Mouse (Mus musculus): ENCODE data around the gene Kcnh3.
"Not testable (repeated sequence)": the region's sequence is repeated elsewhere in the genome, so short reads cannot be mapped to it uniquely, and the experiment has no call there.

Gene Kcnh3

GRCm38 (mm10) chr15:99240129-99240528 lies 15.5 kb downstream of the Kcnh3 start:
- peak; percentile 54 for DNase-seq (ENCODE audit: low read depth)

- DNase-seq (ENCODE audit: low read depth): no peak
These were observed 16.6 kb downstream of the Kcnh3 start for GRCm38 (mm10) chr15:99241249-99241648.

- DNase-seq (ENCODE audit: low read depth): no peak
These were observed 17.4 kb downstream of the Kcnh3 start for GRCm38 (mm10) chr15:99242045-99242444.

- not testable (repeated sequence) for DNase-seq (ENCODE audit: low read depth)
These were observed 22.1 kb downstream of the Kcnh3 start for GRCm38 (mm10) chr15:99246736-99247135.

- no peak for DNase-seq (ENCODE audit: low read depth)
These were observed 24.3 kb downstream of the Kcnh3 start for GRCm38 (mm10) chr15:99248972-99249371.

GRCm38 (mm10) chr15:99249938-99250337 lies 25.3 kb downstream of the Kcnh3 start:
- DNase-seq (ENCODE audit: low read depth): no peak

- DNase-seq (ENCODE audit: low read depth): peak; percentile 48
These were observed 26.4 kb downstream of the Kcnh3 start for GRCm38 (mm10) chr15:99251111-99251510.

GRCm38 (mm10) chr15:99251626-99252380 lies 27.1 kb downstream of the Kcnh3 start, which contains the start of gene Mcrs1:
Gene Mcrs1, minus strand, starts transcription at chr15:99251961.
- DNase-seq (ENCODE audit: low read depth): peak; percentile 99

GRCm38 (mm10) chr15:99252381-99253174 lies 27.9 kb downstream of the Kcnh3 start:
- peak; percentile 88 for DNase-seq (ENCODE audit: low read depth)

- not testable (repeated sequence) for DNase-seq (ENCODE audit: low read depth)
These were observed 28.5 kb downstream of the Kcnh3 start for GRCm38 (mm10) chr15:99253175-99253479.

GRCm38 (mm10) chr15:99253772-99254171 lies 29.1 kb downstream of the Kcnh3 start:
- DNase-seq (ENCODE audit: low read depth): no peak

GRCm38 (mm10) chr15:99254477-99255005 lies 29.9 kb downstream of the Kcnh3 start:
- no peak for DNase-seq (ENCODE audit: low read depth)

GRCm38 (mm10) chr15:99255241-99255749 lies 30.6 kb downstream of the Kcnh3 start:
- DNase-seq (ENCODE audit: low read depth): peak; percentile 67

GRCm38 (mm10) chr15:99259167-99259729 lies 34.6 kb downstream of the Kcnh3 start:
- DNase-seq (ENCODE audit: low read depth): no peak

- peak; percentile 93 for DNase-seq (ENCODE audit: low read depth)
These were observed 35.1 kb downstream of the Kcnh3 start for GRCm38 (mm10) chr15:99259730-99260252.

- no peak for DNase-seq (ENCODE audit: low read depth)
These were observed 38.0 kb downstream of the Kcnh3 start for GRCm38 (mm10) chr15:99262702-99263101.

- no peak for DNase-seq (ENCODE audit: low read depth)
These were observed 39.7 kb downstream of the Kcnh3 start for GRCm38 (mm10) chr15:99264363-99264762.

GRCm38 (mm10) chr15:99265679-99266078 lies 41.0 kb downstream of the Kcnh3 start:
- peak; percentile 91 for DNase-seq (ENCODE audit: low read depth)

GRCm38 (mm10) chr15:99276095-99276494 lies 51.4 kb downstream of the Kcnh3 start:
- no peak for DNase-seq (ENCODE audit: low read depth)

- peak; percentile 20 for DNase-seq (ENCODE audit: low read depth)
These were observed 53.6 kb downstream of the Kcnh3 start for GRCm38 (mm10) chr15:99278271-99278670.

GRCm38 (mm10) chr15:99283456-99283855 lies 58.8 kb downstream of the Kcnh3 start:
- DNase-seq (ENCODE audit: low read depth): no peak

- peak; percentile 66 for DNase-seq (ENCODE audit: low read depth)
These were observed 60.0 kb downstream of the Kcnh3 start for GRCm38 (mm10) chr15:99284527-99285188.

Measured in NIH3T3 (cell line).